Mouse (Mus musculus) regulatory T cell (primary cell): ENCODE measurements around the gene Acsl6.
"Not testable (repeated sequence)": the region's sequence is repeated elsewhere in the genome, so short reads cannot be mapped to it uniquely, and the experiment has no call there.

Experiments
- in situ Hi-C: fragments of 300-600 bp; cut with MboI, MseI; formaldehyde crosslinking; loops from one replicate; pipeline ENCODE4 v1.15.1; 2025; ENCODE audit warnings: high pct_unique_total_duplicates

Gene Acsl6

DNA sequence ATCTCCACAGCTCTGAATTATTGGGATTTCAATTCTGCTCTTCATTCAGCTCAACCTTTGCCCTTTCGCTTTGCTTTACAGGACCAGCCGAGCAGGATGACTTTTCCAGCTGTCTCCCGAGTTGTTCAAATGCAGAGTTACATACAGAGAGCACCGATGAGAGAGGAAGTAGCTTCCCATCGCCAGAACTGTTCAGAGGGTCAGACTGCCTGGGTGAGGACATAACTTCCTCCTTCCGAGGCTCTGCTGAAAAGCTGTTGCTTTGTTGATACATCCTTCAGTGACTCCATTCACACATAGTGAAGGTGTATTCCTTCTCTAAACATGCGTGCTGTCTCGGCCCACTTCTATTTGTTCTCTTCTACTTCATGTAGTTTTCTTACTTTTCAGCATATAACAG lies 86.8 kb downstream of the Acsl6 start:
- in situ Hi-C loops = no loop called here

DNA sequence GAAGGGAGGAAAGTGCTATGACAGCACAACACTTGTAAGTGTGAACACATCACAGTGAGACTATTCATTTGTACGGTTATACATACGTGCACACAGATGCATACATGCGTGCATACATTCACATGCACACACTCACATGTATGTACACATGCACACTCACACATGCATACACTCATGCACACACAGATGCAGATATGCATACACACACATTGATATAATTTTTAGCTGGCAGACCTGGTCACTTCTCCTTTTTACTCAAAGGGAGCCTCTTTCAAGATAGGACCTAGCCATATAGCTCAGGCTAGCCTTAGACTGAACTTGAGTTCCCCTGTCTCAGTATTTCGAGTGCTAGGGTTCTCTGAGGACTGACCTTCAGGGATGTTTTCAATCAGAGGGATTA lies 87.7 kb downstream of the Acsl6 start:
- in situ Hi-C loops = no loop called here

DNA sequence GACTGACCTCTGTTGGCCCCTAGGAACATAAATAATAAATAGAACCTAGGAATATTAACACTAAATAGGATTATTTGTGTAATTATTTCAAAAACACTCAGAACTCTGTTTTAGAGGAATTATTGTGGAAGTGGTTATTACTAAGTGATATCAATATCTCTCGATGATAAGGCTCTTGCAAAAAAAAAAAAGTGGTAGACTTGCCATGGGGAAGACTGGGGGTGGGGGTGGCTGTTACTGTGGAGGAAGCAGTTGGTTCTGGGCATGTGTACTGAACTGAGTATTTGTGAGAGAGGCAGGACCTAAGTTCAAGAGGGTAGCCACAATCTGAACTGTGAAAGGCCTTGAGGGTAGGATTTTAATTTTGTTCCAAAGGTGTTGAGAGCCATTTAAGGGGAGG lies 93.1 kb downstream of the Acsl6 start:
- in situ Hi-C loops = no loop called here

DNA sequence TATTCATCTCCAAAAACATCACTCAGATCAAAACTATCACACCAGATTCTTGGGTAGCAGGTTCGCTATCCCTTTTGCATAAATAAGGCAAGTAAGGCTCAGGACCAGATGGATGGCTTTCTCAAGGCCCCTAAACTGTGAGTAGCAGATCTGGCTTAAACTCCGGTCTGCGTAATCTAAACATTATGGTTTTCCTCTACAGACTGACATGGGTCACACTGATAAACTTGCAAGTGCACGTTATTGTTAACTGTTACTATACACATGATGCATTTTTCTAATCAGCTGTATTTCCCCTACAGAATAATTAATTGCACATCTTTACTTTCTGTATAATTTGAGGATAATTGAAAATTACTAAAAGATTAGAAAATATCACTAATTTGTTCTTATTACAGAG lies 94.5 kb downstream of the Acsl6 start:
- in situ Hi-C loops = no loop called here

DNA sequence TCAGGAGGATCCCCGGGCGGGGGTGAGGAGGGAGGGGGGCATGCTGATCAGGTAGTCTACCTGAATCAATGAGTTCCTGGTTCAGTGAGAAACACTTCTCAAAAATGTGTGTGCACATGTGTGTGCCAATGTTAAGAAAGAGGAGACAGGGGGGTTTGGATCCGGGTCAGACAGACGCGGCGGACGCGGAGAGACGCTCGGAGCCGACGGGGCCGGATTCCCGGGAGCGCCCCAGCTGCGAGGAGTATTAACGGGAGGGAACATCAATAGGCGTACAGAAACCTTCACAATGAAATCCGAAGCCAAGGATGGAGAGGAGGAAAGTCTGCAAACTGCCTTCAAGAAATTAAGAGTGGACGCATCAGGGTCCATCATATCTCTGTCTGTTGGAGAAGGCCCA lies 97.2 kb downstream of the Acsl6 start:
- in situ Hi-C loops = not testable (repeated sequence)

DNA sequence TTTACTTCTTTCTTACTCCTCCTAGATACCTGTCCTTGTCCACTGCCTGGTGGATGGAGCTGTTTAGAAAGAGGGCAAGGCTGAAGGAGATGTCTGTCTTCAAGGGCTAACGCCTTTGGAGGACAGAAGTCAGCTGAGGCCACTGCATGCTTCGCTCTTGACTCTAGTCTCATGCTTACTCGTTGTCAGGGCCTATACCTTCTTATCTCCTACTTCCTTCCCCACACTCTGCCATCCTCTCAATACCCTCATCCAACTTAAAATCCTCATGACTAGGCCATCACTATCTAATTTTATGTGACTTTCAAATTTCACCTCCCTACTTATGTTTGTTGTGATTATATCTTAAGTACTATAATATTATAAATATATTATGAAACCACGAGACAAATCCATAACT lies 101.3 kb downstream of the Acsl6 start:
- in situ Hi-C loops = no loop called here

DNA sequence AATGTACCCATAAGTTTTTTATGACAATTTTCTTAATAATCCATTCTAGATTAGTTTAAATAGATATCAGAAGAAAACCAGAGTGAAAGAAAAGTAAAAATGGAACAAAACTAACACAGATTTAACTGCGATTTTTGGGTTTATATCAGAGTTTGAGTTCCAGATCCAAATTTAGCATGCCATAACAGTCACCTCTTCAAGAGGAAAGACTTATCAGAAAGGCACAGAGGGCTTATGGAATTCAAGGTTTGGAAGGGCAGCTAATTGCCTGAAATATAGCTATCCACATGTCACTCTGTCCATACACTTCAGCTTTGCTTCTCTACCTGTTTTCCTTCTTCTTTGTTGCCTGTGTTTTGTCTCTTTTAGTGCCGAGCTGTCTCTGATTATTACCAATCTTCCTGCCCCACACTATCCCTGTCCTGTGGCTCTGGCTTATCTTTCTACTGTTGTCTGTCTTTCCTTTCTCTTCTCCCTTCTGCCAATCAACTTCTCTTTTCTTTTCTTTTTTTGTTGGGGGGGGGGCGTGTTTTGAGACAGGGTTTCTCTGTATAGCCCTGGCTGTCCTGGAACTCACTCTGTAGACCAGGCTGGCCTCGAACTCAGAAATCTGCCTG lies 103.4 kb downstream of the Acsl6 start:
- in situ Hi-C loops = no loop called here

DNA sequence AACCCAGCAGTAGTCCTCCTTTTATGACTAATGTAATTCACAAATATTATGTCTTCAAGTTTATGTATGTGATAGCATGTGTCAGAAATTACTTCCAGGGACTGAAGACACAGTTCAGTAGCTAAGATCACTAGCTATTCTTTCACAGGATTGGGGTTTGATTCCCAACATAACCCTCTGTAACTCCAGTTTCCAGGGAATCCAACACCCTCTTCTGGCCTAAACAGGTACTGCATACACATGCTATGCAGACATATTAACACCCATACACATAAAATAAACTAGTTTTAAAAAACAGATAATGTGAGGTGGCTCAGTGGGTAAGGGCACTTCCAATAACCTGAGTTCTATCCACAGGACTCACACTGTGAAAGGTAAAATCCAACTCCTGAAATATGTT lies 107.0 kb downstream of the Acsl6 start:
- in situ Hi-C loops = no loop called here

DNA sequence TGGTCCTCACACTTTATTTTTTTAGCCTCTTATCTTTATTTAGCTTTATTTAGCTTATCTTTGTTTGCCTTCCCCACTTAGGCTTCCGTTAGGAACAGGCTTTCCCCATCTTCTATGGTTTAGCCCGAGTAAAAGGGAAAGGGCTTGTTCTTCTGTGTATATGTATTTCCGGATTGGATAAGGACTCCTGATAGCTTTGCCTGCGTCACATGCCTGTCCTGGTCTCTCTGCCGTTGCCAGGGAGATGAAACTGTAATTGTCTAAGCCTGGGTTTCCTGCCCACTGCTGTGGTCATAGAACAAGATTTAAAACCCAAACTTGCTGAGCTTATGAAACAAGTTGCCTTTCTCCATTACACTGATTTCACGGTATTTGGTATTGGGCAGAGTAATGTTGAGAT lies 109.4 kb downstream of the Acsl6 start:
- in situ Hi-C loops = no loop called here
